Mouse (Mus musculus): ENCODE data around the gene BC051019. TPM values are rescaled to one million over a fixed set of nuclear protein-coding genes. Genes with fewer than 3 reads are reported as not detected.
A peak's percentile ranks its signal among the peaks of the same experiment; 100 is the strongest.

Gene BC051019
- polyA plus RNA-seq, 1 experiment from 2014 or later: 0.17 TPM

DNA sequence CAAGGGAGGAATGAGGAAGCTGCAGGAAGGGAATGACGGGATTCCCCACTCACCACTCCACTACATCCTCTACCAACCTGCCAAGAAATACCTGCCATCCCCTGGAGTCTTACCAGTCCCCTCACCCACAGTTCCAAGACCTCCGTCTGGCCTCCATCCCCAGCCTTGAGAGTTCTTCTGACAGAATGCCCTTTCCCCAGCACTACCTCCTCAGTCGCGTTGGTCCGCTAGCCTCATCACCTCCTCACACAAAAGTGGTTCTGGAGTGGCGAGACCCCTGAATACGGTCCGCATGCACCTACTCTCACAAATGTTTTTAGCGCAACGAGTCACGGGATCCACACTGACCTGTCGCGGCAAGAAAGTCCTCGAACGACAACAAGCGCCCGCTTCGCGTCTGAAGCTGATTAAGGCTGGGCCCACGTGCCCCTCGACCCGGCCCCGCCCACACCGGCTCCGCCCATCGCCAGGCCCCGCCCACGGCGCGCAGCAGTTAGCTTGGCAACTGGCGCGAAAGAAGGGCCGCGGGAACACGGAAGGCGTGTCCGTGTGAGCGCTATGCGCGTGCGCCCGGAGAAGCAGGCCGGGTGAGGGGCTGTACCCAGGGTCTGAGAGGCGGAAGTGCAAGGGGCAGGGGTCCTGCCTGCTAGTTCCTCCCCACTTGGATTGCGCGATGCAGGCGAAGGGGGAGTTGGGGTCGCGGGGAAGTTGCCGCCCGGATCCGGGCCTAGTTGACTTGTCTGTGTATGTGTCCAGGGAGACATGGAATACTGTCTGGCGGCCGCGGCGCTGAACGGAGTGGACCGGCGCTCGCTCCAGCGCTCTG lies 20.2 kb downstream of the BC051019 start, which contains the start of the genes St5 and Akip1:
Gene St5, minus strand, starts transcription at position 416 of the 826 bp plus-strand sequence.
Gene Akip1, plus strand, starts transcription at position 501 of the 826 bp plus-strand sequence.
- H3K4me3 ChIP-seq: peak within 1 kb of the TSS; percentile 69
- peaks cover 11% of the 10 kb centered on the region for H3K27me3 ChIP-seq (replicated peaks; ENCODE audit: low read depth, poor library complexity, severe bottlenecking)
- H3K27ac ChIP-seq (replicated peaks): peak within 1 kb of the TSS; percentile 94
- H3K4me1 ChIP-seq: peaks cover 13% of the 10 kb centered on the region
- H3K36me3 ChIP-seq (replicated peaks): peaks cover 12% of the 10 kb centered on the region
- WGBS: under 1% methylated on average over 61 of the region's 61 CpGs
- H3K9me3 ChIP-seq: no peaks in the 10 kb centered on the region
- peak; percentile 99 for DNase-seq (ENCODE audit: low spot score)

DNA sequence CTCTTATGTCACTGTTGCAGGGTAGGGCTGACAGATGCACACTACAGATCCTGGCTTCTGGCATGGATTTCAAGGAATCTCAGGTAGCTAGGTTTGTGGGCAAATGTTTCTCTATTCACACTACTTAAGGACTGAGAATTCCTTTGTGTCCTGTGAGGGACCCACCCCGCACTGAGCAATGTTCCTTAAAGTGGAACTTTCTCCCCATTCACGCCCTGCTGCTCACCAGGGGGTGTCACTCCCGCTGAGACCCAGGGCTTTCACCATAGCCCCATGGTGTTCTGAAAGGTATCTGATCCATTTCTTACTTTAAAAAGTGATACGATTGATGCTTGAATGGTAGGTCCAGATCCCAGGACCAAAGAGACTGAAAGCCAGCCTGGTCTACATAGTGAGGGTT lies 20.9 kb downstream of the BC051019 start:
- WGBS: 42% methylated on average over 4 of the region's 4 CpGs
- peaks cover 5% of the 10 kb centered on the region for H3K36me3 ChIP-seq (replicated peaks)

DNA sequence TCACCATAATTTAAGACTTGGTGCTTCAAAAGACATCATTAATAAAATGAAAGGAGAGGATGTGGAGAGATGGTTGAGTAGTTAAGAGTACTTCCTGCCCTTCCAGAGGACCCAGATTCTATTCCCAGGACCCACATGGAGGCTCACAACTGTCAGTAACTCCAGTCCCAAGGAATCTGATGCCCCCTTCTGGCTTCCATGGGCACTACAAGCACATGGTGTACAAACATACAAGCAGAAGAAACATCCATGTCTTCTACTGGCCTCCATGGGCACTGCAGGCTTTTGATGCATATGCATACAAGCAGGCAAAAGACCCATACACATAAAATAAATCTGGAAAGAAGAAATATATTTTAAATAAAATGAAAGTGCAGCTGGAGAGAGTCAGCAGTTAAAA lies 23.4 kb downstream of the BC051019 start:
- Histone ChIP-seq H3K9me3 (no peaks in the 10 kb centered on the region), H3K4me1 (peaks cover 13% of the 10 kb centered on the region), H3K27me3 (replicated peaks; ENCODE audit: low read depth, poor library complexity, severe bottlenecking) (peaks cover 11% of the 10 kb centered on the region), H3K4me3 (no peak overlapping the region), H3K36me3 (replicated peaks) (no peaks in the 10 kb centered on the region), H3K27ac (replicated peaks) (no peak overlapping the region)
- no peak for DNase-seq (ENCODE audit: low spot score)

More for the DNA sequence above, 20.9 kb downstream of the BC051019 start:
- Histone ChIP-seq H3K9me3 (no peaks in the 10 kb centered on the region), H3K4me1 (peaks cover 13% of the 10 kb centered on the region), H3K27me3 (replicated peaks; ENCODE audit: low read depth, poor library complexity, severe bottlenecking) (peaks cover 11% of the 10 kb centered on the region), H3K4me3 (peak overlapping the region; percentile 69), H3K27ac (replicated peaks) (no peak overlapping the region)
- DNase-seq (ENCODE audit: low spot score): no peak

DNA sequence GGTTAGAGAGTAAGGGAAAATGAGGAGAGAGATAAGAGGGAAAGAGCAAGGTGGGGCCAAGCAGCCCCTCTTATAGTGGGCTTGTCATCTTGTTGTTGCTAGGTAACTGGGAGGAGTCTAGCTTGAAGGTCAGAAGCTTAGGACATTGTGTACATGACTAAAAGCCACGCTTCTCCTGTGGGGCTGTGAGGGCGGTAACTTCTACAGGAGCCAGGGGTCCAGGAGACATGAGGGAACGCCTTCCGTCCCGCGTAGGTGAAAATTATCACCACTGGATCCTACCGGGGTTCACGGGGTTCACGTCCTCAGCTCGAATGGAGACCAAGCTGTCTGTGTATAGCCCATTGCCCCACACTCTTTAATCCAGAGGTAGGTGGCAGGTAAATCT lies 28.3 kb downstream of the BC051019 start:
- WGBS: 91% methylated on average over 10 of the region's 10 CpGs
- H3K4me3 ChIP-seq: no peak overlapping the region
- H3K27me3 ChIP-seq (replicated peaks; ENCODE audit: low read depth, poor library complexity, severe bottlenecking): no peaks in the 10 kb centered on the region
- no peak overlapping the region for H3K27ac ChIP-seq (replicated peaks)
- H3K36me3 ChIP-seq (replicated peaks): no peaks in the 10 kb centered on the region
- no peak for DNase-seq (ENCODE audit: low spot score)
- H3K4me1 ChIP-seq: no peaks in the 10 kb centered on the region
- no peaks in the 10 kb centered on the region for H3K9me3 ChIP-seq

DNA sequence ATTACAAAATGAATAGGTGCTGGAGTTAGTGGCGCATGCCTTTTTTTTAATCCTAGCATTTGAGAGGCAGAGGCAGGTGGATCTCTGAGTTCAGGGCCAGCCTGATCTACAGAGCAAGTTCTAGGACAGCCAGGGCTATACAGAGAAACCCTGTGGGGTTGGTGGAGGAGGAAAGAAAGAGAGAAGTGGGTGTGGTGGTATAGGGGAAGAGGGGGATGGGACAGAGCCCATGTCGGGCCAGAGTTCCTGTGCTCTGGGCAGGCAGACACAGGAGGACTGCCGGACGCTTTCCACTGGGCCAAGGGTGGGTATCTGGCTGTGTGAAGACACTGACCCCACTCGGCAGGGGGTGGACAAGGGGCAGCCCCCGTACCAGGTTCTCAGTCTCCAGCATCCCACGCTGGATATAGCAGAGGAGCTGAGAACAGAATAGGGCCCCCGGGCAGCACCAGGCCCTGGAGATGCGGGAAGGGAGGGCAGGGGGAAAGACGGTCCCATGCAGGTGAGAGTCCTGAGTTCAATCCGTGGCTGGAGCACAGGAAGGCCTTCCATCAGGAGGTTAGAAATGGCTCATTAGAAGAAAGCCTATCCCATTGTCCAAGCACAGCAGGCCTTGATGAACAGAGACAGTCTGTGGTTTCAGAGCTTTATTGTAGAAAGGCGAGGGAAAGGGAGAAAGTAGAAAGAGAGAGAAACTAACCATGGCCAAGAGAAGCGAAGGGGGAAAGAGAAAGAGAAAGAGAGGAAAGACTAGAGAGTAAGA lies 28.9 kb downstream of the BC051019 start:
- H3K4me1 ChIP-seq: no peaks in the 10 kb centered on the region
- H3K36me3 ChIP-seq (replicated peaks): no peaks in the 10 kb centered on the region
- H3K4me3 ChIP-seq: no peak overlapping the region
- DNase-seq (ENCODE audit: low spot score): no peak
- H3K9me3 ChIP-seq: no peaks in the 10 kb centered on the region
- no peak overlapping the region for H3K27ac ChIP-seq (replicated peaks)
- H3K27me3 ChIP-seq (replicated peaks; ENCODE audit: low read depth, poor library complexity, severe bottlenecking): no peaks in the 10 kb centered on the region
- 83% methylated on average over 13 of the region's 13 CpGs for WGBS

DNA sequence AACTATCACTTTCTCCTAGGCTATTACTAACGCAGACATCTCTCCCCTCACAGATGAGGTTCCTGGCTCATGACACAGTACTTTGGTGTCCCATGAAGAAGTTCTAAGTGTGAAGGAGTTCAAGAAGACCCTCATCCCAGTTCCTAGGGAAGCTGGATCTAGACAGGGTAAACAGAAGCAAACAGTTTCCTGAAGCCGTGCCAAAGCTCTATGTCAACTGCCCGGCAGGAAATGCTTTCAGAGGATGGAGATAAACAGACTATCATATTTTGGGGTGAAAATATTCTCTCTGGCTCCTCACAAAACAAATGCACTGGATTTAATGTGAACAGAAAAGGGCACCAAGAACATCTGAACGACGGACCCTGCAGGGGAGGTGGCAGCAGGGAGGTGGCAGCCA lies 32.7 kb downstream of the BC051019 start:
- no peak overlapping the region for H3K4me3 ChIP-seq
- WGBS: 88% methylated on average over 5 of the region's 5 CpGs

DNA sequence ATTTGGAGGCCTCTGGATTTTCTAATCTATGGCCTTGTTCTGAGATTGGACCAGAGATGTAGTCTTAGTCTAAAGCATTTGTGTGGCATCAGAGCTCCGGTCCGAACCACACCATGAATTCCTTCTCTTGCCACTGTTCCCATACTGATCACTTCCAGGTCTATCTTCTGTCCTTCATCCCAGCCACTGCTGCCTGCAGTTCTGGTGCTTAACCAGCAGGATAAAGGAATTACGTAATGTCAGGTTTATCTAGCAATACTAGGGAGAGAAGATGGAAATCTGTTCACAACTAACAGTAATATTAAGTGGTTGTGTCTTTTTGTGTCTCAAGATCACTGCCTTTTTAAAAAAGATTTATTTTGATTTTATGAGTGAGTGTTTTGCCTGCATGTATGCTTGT lies 33.5 kb downstream of the BC051019 start:
- no peaks in the 10 kb centered on the region for H3K36me3 ChIP-seq (replicated peaks)
- DNase-seq (ENCODE audit: low spot score): no peak
- 82% methylated on average over 3 of the region's 3 CpGs for WGBS

More for the DNA sequence above, 32.7 kb downstream of the BC051019 start:
- Histone ChIP-seq H3K9me3 (no peaks in the 10 kb centered on the region), H3K27me3 (replicated peaks; ENCODE audit: low read depth, poor library complexity, severe bottlenecking) (no peaks in the 10 kb centered on the region), H3K27ac (replicated peaks) (no peak overlapping the region), H3K36me3 (replicated peaks) (no peaks in the 10 kb centered on the region), H3K4me1 (peaks cover 24% of the 10 kb centered on the region)
- no peak for DNase-seq (ENCODE audit: low spot score)

DNA sequence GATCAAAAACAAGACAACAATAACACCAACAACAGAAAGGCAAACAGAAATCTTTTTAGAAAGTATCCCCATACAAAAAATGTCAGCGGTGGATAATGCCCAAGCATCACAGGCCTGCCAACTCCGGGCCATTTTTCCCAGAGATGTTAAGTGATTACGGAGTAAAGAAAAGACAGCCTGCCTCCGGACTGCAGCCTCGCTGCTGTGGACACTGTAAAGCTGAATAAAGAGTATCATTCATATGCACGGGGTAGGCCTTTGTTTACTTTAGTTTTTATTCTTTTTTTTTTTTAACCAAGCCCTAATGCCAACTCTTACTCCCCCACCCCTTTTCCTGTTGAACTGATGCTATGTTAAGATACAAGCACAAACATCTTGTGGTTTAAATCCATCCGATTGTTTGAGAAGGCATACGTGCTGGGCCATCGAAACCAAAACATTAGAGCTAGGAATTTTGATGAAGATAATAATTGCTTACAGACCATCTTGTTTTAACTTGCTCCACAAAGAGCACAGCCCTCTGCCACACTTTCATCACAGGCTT lies 37.0 kb downstream of the BC051019 start:
- Histone ChIP-seq H3K36me3 (replicated peaks) (no peaks in the 10 kb centered on the region), H3K4me3 (no peak overlapping the region), H3K9me3 (no peaks in the 10 kb centered on the region), H3K27me3 (replicated peaks; ENCODE audit: low read depth, poor library complexity, severe bottlenecking) (no peaks in the 10 kb centered on the region), H3K4me1 (peaks cover 27% of the 10 kb centered on the region), H3K27ac (replicated peaks) (no peak overlapping the region)
- WGBS: 39% methylated on average over 9 of the region's 9 CpGs
- no peak for DNase-seq (ENCODE audit: low spot score)

More for the DNA sequence above, 33.5 kb downstream of the BC051019 start:
- H3K4me3 ChIP-seq: no peak overlapping the region
- peaks cover 27% of the 10 kb centered on the region for H3K4me1 ChIP-seq
- H3K27ac ChIP-seq (replicated peaks): no peak overlapping the region
- no peaks in the 10 kb centered on the region for H3K9me3 ChIP-seq
- no peaks in the 10 kb centered on the region for H3K27me3 ChIP-seq (replicated peaks; ENCODE audit: low read depth, poor library complexity, severe bottlenecking)

DNA sequence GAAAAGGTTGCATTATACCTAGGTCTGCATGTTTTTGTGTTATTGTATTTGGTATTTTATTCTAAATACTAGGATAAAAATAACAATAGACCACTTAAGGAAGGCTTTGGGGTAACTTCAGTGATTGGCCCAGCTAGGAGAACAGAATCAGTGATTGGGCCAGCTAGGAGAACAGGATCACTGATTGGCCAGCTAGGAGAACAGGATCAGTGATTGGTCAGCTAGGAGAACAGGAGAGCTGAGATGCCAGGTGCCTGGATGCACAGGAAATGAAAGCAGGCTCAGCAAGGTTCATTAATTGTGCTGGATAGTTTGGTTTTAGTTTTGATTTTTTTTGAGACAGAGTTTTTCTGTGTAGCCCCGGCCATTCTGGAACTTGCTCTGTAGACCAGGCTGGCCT lies 42.8 kb downstream of the BC051019 start:
- no peak for DNase-seq (ENCODE audit: low spot score)
- H3K27me3 ChIP-seq (replicated peaks; ENCODE audit: low read depth, poor library complexity, severe bottlenecking): no peaks in the 10 kb centered on the region
- H3K9me3 ChIP-seq: no peaks in the 10 kb centered on the region
- H3K27ac ChIP-seq (replicated peaks): no peak overlapping the region
- peaks cover 2% of the 10 kb centered on the region; the same call in 1 of the 2 replicates for H3K4me1 ChIP-seq
- no peaks in the 10 kb centered on the region for H3K36me3 ChIP-seq (replicated peaks)
- no peak overlapping the region for H3K4me3 ChIP-seq
- 95% methylated on average over 1 of the region's 1 CpGs for WGBS

DNA sequence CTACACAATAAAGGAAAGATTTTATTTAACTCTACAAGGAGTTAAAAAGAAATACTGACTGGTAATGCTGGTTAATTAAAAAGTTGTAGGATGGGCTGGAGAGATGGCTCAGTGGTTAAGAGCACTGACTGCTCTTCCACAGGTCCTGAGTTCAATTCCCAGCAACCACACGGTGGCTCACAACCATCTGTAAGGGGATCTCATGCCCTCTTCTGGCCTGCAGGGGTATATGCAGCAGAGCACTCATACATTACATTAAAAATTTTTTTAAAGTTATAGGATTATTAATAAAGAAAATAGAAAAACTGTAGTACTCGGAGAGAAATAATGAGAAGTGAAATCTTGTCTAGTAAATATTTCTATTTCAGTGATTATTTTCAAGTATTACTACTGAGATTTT lies 43.4 kb downstream of the BC051019 start:
- Histone ChIP-seq H3K4me1 (no peaks in the 10 kb centered on the region), H3K4me3 (no peak overlapping the region), H3K9me3 (no peaks in the 10 kb centered on the region), H3K27me3 (replicated peaks; ENCODE audit: low read depth, poor library complexity, severe bottlenecking) (no peaks in the 10 kb centered on the region), H3K27ac (replicated peaks) (no peak overlapping the region), H3K36me3 (replicated peaks) (no peaks in the 10 kb centered on the region)
- 91% methylated on average over 2 of the region's 2 CpGs for WGBS
- no peak for DNase-seq (ENCODE audit: low spot score)

DNA sequence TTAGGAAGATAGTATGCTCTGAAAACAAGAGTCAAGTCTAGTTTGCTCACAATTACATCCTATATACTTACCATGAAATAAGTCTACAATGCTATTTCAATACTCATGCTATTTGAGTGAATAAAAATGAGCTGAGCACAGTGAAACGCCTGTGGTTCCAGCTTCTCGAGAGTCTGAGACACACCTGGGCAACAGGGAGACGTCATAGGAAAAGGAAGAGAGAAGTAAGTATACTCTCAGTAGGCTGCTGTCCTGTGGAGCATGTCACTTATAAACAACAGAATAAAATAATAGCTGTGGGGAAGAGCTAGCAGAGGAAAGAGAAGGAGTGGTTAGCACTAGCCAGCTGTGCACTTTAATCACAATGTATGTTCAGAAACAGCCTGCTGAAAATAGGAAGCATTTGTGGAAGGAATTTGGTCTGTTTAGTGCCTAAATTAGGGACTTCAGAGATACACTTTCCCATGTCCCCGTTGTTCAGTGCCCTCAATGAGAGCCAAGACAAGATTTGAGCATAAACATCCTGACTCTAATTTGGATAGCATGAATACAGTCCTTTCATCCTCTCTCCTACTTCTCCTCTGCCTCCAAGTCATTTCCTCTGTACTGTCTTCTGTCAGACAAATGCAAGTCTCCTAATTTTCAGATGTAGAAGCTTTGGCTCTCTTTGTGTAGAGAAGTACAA lies 48.6 kb downstream of the BC051019 start:
- Histone ChIP-seq H3K36me3 (replicated peaks) (no peaks in the 10 kb centered on the region), H3K4me1 (peaks cover 33% of the 10 kb centered on the region), H3K27me3 (replicated peaks; ENCODE audit: low read depth, poor library complexity, severe bottlenecking) (no peaks in the 10 kb centered on the region), H3K4me3 (no peak overlapping the region), H3K9me3 (no peaks in the 10 kb centered on the region), H3K27ac (replicated peaks) (no peak overlapping the region)
- WGBS: 57% methylated on average over 4 of the region's 4 CpGs
- DNase-seq (ENCODE audit: low spot score): no peak

All from embryonic facial prominence, embryonic 10.5 days (tissue).